In the genomic region with DNA sequence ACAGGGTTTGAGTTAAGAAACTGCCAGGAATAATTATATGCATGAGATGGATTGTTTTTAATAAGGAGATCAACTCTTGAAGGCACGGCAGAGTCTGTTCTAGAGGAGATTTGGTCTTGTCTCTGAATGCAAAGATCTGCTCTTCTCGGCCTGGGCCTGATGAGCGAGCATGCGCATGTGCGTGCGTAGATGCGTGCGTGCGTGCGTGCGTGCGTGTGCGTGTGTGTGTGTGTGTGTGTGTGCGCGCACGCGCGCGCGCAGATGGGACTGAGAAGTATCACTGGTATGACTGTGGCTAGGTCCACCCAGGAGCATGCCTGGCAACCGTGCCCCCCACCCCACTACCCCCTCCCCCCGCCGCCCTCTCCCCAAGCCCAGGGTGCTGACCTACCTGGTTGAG, we compare ENCODE assay signal across 17 mouse cellular contexts. TPM values are rescaled to one million over a fixed set of nuclear protein-coding genes. Genes with fewer than 3 reads are reported as not detected.
"Had no signal": no experiment of that assay in that cellular context is flagged by ENCODE, and none has a peak within 500 bp of the region (broad histone marks: within the 10 kb centered on the region; RNA-seq: fewer than 3 reads in every experiment).

No protein-coding gene starts in this region.

- H3K9me3 ChIP-seq: liver, embryonic 13.5 days; midbrain, embryonic 12.5 days; midbrain, embryonic 15.5 days; neural tube, embryonic 13.5 days had no signal

- H3K27ac ChIP-seq: left cerebral cortex, adult 2 months; liver, embryonic 13.5 days; midbrain, embryonic 12.5 days; midbrain, embryonic 15.5 days; neural tube, embryonic 13.5 days had no signal

- DNase-seq: kidney, adult 18-20 months; kidney, postnatal 10 days; layer of hippocampus, postnatal 36 days; liver, embryonic 13.5 days; lung, embryonic 14.5 days; lung, postnatal 36 days; thymus, adult 18-20 months; thymus, postnatal 36 days had no signal

- H3K4me2 ChIP-seq: liver, embryonic 13.5 days; lung, embryonic 14.5 days; midbrain, embryonic 12.5 days; midbrain, embryonic 15.5 days; neural tube, embryonic 13.5 days had no signal

- ATAC-seq: intestine, embryonic 16.5 days; lung, postnatal 0 days; midbrain, embryonic 15.5 days had no signal

- H3K4me3 ChIP-seq: left cerebral cortex, adult 2 months; liver, embryonic 13.5 days; midbrain, embryonic 12.5 days; midbrain, embryonic 15.5 days; myocyte; neural tube, embryonic 13.5 days had no signal

- H3K4me1 ChIP-seq: midbrain, embryonic 12.5 days; midbrain, embryonic 15.5 days had no signal

- H3K27me3 ChIP-seq: liver, embryonic 13.5 days; midbrain, embryonic 12.5 days; midbrain, embryonic 15.5 days; neural tube, embryonic 13.5 days had no signal

- H3K9ac ChIP-seq: liver, embryonic 13.5 days; lung, embryonic 14.5 days; midbrain, embryonic 12.5 days; midbrain, embryonic 15.5 days; neural tube, embryonic 13.5 days had no signal

- H3K36me3 ChIP-seq: liver, embryonic 13.5 days had no signal

RNA-seq across cellular contexts. Expression of a gene that starts 30.9 kb away (rescaled TPM):
- total RNA-seq: megakaryocyte-erythroid progenitor cell, adult 5-6 weeks; monocyte, adult 5-6 weeks had no signal
